Mouse (Mus musculus): ENCODE results near the gene Plcb3.

The Plcb3 gene

DNA sequence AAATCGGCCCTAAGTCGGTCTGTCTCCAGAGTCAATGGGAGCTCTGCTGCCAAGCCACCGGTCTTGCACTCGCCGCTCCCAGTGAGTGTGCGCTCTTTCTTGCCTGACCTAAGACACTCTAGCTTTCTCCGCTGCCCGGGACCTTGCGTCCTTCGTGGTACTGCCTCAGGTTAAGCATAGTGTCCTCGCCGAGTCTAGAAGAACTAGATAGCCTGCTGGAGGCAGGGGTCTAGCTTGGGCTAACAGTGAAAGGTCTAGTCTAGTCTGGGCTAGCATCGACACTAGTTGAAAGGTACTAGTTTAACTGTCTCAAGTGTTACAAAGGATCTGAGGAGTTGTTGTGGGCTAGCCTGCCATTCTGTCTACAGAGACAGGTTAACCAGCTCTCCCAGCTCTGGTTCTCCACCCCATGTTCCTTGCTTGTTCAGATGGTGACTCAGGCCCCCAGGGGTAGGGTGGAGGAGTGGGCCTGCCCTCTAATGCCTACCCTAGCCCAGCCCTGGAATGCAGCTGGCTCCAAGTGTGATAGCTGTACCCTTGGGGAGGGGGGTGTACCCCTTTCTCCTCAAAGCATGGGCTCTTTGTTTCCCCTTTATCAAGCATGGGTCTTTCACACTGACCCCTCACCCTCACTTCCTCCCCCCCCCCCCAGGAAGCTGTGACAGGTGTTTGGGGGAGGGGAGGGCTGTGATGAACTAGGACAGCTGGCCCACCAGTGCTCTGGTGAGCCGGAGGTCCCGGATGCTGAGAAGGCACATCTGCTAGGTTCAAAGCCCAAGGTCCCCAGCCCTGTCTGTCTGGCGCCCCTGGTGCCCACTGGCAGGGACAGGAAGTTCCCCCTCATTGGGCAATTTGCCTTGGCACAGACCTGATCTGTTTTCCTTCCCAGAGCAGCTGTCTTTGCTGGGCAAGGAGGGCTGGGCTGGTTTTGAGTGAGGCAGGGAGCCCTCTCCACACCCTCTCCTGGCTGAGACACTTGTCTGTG lies at the start of gene Plcb3:
Gene Plcb3, minus strand, starts transcription at position 934 of the 985 bp plus-strand sequence.
- in situ Hi-C loops (cut with MboI, MseI) = loop anchor here (5.0 kb wide), 1 partner anchor 41 kb away; the partner anchor contains the start of gene Fermt3

DNA sequence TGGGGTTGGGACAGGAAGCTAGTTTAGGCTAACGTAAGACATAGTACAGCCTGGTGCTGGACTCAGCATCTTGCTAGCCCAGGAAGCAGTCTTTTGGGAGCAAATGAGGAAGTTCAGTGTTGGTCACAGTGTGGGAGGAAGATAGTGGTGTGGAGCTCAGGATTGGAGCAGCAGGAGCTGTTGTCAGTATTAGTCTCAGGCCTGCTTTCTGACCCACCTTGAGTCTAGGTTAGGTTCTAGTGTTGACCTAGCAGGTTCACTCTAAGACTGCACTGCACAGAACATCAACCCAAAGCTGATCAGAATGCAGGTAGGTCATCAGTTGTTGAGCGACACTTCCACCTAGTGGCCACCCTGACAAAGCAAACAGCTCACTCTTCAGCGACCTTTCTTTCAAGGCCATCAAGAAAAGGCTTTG lies 44.0 kb upstream of the Plcb3 start:
- in situ Hi-C loops (cut with MboI, MseI) = loop anchor here (5.0 kb wide), 1 partner anchor 163 kb away; the partner anchor contains the start of gene Ccdc88b

DNA sequence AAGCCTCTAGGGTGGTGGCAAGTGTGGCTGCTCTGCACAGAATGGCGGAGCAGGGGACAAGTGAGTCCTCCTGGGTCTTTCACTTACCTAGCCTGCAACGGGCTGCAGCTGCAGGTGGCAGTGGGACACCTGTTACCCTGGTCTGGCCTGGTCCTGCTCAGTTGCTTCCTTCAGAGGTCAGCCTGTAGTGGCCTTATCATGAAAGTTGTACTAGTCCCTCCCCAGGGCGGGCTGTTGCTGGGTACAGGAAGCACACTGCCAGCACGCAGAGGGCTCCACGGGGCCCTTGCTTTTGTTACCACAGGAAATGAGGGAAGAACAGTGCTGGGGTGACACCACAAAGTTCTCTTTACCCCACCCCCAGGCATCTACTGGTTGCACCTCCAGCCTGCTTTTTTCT lies 42.9 kb upstream of the Plcb3 start, which contains the start of gene Fermt3:
Gene Fermt3, minus strand, starts transcription at position 279 of the 400 bp plus-strand sequence.
- in situ Hi-C loops (cut with MboI, MseI) = loop anchor here (5.0 kb wide), 1 partner anchor 42 kb away; the partner anchor contains the start of gene Plcb3

DNA sequence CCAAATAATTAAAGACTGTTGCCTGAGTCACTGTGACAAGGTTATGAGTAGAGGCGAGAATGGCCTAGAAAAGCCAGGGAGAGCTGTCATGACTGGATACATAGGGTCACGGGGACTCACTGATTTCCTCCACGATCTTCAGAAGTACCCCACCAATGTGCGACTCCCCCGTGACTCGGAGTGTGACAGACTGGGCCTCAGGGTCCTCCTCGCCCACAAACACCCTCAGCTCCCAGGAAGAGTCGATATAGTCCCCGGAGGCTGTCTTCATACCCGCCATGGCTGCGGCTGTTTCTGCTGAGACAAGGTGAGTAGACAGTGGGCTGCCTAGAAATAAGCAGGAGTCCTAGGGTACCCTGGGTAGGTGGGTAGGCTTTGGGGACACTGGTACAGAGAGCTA lies 42.3 kb upstream of the Plcb3 start:
- in situ Hi-C loops (cut with MboI, MseI) = loop anchor here (5.0 kb wide), 1 partner anchor 41 kb away; the partner anchor contains the start of gene Plcb3

DNA sequence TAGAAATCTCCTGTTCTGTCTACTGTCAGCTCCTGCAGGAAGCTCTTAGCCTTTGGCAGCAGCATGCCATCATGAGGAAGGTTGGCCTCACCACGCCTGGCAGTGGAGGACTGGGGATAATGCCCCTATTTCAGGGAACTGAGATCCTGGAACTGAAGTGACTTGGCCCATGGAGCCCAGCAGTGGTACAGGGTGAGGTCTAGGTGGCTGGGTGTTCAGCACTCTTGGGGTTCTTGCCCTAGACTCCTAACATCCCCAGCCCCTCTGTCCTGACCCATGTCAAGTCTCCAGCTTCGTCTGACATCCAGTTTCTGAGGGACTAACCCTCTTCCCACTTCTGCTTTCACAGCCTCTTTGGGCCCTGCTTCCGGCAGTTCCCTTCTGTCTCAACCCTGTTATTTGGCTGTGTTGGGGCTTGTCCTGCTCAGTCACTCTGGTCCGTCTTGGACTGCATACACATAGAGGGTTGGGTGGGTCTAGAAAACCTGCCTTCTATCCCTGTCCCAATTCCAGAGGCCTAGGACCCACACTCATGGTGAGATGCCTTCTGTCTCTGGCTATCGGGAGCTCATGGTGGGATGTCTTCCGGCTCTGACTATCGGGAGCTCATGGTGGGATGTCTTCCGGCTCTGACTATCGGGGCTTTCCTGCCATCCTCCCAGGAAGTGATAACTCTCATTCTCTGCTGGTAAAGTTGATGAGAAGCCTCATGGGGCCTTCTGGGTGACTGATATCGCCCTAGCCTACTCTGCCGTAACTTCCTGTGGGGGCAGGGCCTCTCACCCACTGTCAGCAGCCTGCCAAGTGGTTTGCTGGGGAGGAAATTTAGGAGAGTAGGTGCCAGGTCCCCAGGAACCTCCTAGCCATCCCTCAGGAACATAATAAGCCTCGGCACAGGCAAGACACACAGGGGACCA lies 41.5 kb upstream of the Plcb3 start:
- in situ Hi-C loops (cut with MboI, MseI) = loop anchor here (5.0 kb wide), 1 partner anchor 40 kb away; the partner anchor contains the start of gene Plcb3

DNA sequence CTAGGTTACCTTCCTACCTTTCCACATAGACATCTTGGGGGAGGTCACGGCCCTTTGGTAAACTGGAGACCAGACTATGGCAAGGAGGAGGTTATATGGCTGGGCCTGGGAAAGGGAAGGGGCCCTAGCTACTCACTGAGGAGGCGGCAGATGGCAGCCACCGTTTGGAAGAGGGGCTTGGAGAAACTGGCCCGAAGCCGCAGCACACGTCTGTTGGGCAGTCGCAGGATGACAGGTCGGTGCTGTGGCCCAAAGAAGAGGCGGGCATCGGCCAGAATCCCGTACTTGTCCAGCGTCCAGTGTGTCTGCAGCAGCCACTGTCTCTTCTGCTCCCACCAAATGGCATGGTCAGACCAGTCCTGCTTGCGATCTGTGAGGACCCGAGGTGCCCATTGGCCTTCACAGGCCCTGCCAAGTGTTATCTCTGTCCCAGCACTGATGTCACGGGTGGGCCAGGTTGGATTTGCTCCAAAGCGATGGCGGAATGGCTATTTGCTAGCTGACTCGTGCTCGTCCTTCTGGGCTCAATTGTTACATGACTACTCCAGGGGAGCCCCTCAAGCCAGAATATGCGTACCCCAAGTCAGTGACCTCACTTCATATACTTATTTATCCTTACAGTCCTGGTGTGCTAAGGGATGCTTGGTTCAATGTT lies 38.3 kb upstream of the Plcb3 start:
- in situ Hi-C loops (cut with MboI, MseI) = loop anchor here (5.0 kb wide), 1 partner anchor 37 kb away; the partner anchor contains the start of gene Plcb3

DNA sequence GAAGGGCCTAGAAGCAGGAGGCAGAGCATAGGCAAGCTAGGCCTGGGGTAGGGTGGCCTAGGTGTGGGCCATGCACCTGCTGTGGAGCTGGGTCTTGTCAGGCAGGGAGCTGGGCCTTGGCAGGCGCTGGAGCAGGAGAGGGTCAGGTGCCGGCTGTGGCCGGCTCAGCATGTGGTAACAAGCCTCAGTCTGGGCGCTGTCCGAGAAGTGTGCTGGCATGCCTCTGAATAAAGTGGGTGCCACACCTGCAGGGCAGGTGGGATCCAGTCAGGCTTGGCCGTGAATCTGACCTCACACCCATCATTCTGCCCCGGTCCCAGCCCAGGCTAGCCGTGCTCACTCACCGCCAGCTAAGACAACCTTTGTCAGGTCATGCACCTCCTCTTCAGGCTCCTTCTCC lies 37.7 kb upstream of the Plcb3 start:
- in situ Hi-C loops (cut with MboI, MseI) = no loop called here

DNA sequence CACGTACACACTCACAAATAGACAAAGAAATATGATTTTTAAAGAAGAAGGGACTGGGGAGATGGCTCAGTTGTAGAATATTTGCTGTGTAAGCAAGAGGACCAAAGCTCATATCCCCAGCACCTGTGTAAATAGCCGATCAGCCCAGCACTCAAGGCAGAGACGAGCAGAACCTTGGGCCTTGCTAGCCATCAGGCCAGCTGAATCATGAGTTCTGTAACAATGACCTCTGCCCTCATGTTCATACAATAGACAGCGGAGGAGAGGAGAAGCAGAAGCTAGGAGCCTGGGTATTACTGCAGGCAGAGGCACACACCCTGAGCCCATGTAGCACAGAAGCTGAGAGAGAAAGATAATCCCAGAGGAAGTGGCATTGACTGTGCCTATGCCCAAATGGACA lies 36.2 kb upstream of the Plcb3 start:
- in situ Hi-C loops (cut with MboI, MseI) = no loop called here

DNA sequence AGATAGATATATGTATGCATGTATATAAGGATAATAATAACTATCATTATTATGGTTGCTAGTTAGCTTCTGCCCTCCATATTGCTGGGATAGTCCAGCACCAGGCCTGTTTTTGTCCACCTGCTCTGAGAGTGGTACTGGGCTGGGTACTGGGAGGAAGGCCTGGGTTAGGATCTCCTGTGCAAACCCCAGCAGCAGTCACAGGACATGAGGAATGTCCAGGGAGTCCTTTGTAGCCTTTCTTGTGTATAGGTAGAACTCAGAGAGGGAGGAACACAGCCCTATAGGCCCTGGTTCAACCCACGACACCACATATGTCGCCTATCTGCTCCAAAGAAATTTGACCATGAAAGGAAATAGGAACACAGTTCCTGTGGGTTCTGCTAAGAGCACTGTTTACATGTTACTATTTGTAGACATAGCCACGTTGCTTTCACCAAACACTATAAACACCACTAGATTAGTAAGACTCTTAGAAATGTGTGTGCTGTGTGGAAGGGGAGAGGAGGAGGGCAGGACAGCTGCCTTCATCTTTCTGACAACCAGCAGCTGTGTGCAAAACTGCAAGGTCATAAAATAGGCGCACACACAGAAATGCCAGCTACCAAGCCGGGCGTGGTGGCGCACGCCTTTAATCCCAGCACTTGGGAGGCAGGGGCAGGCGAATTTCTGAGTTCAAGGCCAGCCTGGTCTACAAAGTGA lies 30.8 kb upstream of the Plcb3 start:
- in situ Hi-C loops (cut with MboI, MseI) = loop anchor here (10.0 kb wide), 1 partner anchor 352 kb away; no protein-coding TSS in a partner anchor

DNA sequence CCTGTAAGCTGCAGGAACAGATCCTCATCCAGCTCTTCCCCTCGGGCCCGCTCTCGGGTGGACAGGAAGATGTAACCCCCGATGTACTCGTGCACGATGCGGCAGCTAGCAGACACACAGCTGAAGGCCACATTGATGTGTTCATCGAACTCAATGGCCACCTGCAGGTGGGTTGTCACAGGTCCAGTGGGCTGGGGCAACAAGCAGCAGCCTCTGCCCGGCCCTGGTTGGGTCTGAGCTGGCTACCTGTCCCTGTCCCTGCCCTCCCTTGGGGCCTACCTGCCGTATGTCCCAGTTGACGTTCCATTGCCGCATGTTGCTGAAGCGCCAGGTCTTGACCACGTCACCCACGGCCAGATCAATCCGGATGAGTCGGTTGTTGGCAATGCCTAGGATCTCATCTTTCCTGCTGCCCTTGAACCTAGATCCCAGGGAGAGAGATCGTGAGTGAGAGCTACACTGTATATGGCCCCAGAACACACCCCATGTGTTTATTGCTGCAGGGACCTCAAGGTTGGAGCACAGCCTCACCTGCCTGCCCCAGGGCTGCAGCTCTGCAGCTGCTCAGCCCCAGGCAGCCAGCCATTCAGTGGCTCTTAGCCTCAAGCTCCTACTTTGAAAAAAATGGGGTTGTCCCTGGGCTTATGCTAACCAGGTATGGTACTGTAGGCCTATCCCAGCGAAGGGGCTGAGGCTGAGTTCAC lies 23.2 kb upstream of the Plcb3 start:
- in situ Hi-C loops (cut with MboI, MseI) = loop anchor here (10.0 kb wide), 1 partner anchor 345 kb away; no protein-coding TSS in a partner anchor

DNA sequence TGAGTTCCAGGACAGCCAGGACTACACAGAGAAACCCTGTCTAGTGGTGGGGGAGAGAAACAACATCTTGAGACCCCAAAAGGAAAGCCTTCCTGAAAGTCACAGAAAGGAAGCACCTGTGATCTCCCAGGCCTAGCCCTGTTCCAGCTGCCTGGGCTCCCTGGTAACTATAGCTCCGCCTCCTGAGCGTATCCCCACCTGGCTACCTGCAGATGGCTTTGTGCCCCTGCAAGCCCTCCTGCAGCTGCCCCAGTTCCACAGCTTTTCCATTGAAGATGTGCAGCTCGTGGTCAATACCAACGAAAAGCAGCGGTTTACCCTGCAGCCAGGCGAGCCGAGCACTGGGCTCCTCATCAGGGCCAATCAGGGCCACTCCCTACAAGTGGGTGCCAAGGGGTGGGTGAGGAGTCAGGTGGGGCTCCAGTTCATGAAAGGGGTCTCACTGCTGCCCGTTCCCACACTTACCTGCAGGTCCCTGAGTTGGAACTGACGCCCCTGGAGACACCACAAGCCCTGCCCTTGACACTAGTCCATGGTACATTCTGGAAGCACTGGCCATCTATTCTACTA lies 21.5 kb upstream of the Plcb3 start:
- in situ Hi-C loops (cut with MboI, MseI) = no loop called here

DNA sequence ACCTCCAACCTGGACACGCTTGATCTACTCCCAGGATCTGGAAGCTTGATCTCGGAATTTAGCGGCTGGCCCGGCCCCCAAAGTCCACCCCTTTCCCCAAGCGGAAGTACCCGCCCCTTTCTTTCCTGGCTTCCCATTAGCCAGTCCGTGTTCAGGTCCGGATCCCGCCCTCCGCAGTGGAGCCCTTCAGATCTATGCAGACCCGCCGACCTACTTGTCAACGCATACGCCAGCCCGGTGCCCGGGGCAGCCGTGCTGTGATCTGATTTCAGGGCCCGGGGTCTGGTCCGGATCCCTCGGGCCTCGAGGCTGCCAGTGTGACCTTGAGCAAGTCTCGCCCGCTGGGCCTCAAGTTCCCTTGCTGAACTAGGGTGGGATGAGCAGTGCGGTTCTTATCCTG lies 19.7 kb upstream of the Plcb3 start, which contains the start of the genes Nudt22 and Trpt1:
Gene Nudt22, minus strand, starts transcription at position 112 of the 400 bp plus-strand sequence.
Gene Trpt1, plus strand, starts transcription at position 126 of the 400 bp plus-strand sequence.
- in situ Hi-C loops (cut with MboI, MseI) = no loop called here

DNA sequence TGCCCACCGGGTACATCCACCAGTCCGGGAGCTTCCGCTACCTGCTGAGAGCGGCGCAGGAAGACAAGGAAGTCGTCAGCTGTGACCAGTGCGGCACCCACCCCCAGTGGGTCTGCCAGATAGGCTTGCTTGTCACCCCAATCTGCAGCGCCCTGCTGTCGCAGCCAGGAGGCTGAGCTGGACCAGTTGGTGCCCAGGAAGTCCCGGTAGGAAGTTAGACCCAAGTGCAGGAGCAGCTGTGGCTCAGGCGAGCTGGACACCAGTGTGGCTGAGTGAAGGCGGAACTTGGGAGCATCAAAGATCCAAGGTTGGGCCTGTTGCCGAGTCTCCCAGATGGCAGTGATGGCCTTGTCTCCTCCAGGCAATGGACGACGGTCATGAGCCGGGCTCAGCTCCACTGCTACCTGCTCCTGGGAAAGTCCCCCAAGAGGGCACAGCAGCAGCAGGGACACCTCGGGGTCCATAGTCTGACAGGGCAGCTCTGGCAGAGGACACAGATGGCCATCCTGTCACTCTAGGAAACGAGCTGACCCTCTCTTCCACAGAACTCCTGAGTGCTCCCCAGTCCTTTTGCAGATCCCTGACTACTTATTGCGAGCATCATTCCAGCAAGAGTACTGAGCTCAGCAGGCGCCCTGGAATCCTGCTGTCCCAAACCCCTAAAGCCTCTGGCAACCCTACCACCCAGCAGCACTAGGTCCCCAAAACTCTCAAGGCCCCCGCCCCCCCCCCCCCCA lies 19.2 kb upstream of the Plcb3 start:
- in situ Hi-C loops (cut with MboI, MseI) = no loop called here

DNA sequence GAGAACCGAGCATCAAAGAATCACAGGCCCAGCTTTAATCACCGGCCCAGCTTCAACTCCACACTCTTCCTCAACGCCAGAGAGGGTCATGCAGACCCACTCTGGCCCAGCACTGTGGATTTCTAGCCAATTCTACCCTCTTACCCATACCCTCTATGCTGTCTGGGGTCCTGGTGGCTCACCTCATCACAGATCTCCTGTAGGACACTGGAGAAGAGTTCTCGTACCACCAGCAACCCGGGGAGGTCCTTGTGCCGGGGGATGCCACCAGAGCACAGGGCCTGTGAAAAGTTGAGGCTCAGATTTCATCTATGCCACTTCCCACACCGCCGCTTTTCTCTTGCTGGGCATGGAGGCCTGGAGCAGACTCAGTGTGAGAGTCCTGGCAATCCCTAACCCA lies 18.2 kb upstream of the Plcb3 start:
- in situ Hi-C loops (cut with MboI, MseI) = no loop called here

DNA sequence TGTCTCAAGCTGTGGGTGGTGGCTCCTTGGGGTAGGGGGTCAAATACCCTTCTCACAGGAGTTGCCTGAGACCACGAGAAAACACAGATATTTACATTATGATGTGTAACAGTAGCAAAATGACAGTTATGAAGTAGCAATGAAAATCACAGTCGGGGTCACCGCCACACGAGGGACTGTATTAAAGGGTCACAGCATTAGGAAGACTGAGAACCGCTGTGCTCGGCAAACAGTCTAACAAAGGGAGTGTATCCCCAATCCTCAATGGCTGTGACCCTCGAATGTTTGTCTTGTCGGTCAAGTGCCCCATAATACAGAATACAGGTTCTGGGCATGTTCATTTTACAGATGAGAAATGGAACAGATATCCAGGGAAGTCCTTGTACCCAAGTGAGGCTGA lies 17.7 kb upstream of the Plcb3 start:
- in situ Hi-C loops (cut with MboI, MseI) = no loop called here

DNA sequence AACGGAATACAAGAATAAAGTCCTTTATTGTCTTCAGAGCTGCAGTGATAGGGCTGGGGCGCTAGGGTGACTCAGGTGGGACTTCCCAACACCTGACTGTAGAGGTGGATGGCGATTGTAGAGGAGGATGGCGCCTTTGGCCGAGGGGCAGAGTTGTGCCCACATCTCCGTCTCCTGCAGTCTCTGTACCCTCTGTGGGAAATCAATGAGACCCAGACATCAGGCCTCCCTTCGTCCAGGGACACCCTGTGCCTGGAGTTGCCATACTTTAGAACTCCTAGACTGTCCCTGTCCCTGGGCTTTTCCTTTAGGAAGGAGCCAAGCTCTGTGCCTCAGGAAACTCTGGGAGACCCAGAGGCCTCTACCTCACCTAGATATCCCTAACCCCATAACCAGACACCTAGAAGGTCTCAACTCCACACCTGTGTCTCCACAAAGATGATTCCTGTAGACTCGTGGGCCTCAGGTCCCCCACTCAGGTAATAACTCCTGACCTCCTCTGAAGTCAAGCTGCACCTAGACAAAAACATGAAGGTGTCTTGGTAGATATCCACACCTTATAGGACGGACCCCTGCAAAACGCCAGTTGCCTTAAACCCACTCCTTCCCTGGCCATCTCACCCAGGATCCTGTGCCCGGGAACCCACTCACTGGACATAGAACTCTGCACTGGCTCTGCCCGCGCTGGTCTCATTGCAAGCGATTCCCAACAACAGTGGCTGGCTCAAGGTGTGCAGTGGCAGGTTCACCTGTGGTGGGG lies 16.9 kb upstream of the Plcb3 start:
- in situ Hi-C loops (cut with MboI, MseI) = no loop called here

DNA sequence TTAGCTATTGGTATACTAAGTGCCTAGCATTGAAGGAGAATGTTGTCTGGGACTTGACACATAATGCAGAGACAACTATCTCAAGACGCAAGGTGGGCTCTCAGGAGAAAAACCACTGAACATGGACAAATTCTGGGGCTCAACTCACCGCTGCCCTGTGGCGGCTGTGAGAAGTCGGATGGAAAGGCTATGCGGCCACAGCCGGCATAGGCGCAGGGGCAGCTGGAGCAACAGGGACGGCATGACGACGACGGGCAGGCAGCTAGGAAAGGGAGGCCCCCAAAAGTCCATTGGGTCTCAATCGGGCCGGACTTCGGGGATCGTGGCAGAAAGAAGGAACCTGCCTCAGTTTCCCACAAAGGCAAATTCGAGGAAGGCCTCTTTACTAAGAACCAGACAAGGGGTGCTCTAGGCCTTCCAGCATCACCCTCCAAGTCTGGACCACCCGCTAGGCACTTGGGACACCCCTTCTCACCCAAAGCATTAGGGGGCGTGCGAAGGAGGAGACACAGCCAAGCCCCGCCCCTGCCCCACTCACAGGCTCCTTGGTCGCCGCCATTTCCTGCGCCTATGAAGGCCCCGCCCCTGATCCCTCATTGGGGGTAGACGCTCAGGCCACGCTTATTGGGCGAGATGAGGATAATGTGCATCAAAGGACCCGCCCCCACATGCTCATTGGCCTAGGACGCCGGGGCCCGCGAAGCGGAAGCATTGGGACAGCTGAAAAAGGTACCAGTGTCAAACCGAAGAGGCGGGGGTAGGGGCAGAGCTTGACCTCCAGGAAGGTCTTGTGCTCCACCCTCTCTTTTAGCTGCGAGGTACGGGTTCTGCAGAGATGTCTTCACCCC lies 16.0 kb upstream of the Plcb3 start, which contains the start of gene Dnajc4:
Gene Dnajc4, minus strand, starts transcription at position 562 of the 848 bp plus-strand sequence.
- in situ Hi-C loops (cut with MboI, MseI) = no loop called here

All from T-helper 1 cell (primary cell).